Comparison of ENCODE assay signal across 12 mouse cellular contexts in the genomic region with DNA sequence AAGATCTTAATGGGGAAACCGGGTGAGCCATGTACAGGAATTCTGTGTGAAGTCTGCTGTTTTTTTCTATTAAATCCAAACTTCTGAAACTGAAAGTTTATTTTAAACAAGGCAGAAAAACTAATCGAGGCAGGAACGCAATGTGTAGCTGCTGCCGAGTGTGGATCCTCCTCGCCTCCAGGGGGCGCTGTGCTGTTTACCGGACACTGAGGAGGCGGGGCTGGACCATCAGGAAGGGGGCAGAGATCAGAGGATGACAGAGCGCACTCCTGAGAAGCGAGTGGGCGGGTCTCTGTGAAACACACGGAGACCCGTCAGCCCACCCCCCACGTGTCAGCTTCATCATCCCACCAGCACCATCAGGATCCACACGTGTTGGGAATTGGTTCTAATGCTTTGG. TPM values are rescaled to one million over a fixed set of nuclear protein-coding genes. Genes with fewer than 3 reads are reported as not detected.
A peak's percentile ranks its signal among the peaks of the same experiment; 100 is the strongest.
DNase-seq lines count a peak whose midpoint lies in the region; ATAC-seq and TF ChIP-seq lines count a peak whose summit lies in the region.
"Had no signal": no experiment of that assay in that cellular context is flagged by ENCODE, and none has a peak within 500 bp of the region (broad histone marks: within the 10 kb centered on the region; RNA-seq: fewer than 3 reads in every experiment).

No protein-coding gene starts in this region.

- no peaks in the 10 kb centered on the region for H3K36me3 ChIP-seq in kidney, postnatal 0 days (ENCODE audit: insufficient read depth, low read length)
- H3K36me3 ChIP-seq in testis, adult 2 months (ENCODE audit: control insufficient read depth, insufficient read depth, low read length) = no peaks in the 10 kb centered on the region
- H3K36me3 ChIP-seq: limb, embryonic 12.5 days; midbrain, embryonic 13.5 days had no signal

- no peak for DNase-seq in kidney, postnatal 0 days (ENCODE audit: low spot score)
- no peak for DNase-seq in kidney, adult 8-10 months
- peak; percentile 39 for DNase-seq in right cerebral cortex, postnatal 4 days
- DNase-seq in right cerebral cortex, postnatal 25 days = no peak
- DNase-seq in ZHBTc4 (ENCODE audit: low read depth, low spot score) = peak; percentile 93
- no peak for DNase-seq in gastrocnemius, postnatal 25 days
- DNase-seq in gastrocnemius, postnatal 10 days = no peak
- DNase-seq: heart, postnatal 14 days; thymus, postnatal 36 days had no signal

- H3K4me1 ChIP-seq in kidney, postnatal 0 days (replicated peaks; ENCODE audit: insufficient read depth, low read length) = 0 out of 2 replicates have a peak, but pooled peaks cover 8% of the 10 kb centered on the region
- peaks cover 5% of the 10 kb centered on the region; the same call in 1 of the 2 replicates for H3K4me1 ChIP-seq in testis, adult 2 months (ENCODE audit: control insufficient read depth, insufficient read depth, low read length)
- H3K4me1 ChIP-seq: midbrain, embryonic 13.5 days had no signal

- no peak overlapping the region for H3K4me2 ChIP-seq in kidney, postnatal 0 days (ENCODE audit: low read length)
- H3K4me2 ChIP-seq: limb, embryonic 12.5 days; midbrain, embryonic 13.5 days had no signal

- ATAC-seq in kidney, postnatal 0 days (replicated peaks; ENCODE audit: low FRiP score, low read depth) = no peak
- ATAC-seq: midbrain, embryonic 13.5 days had no signal

- H3K27me3 ChIP-seq in kidney, postnatal 0 days (ENCODE audit: insufficient read depth, low read length) = no peaks in the 10 kb centered on the region
- no peaks in the 10 kb centered on the region for H3K27me3 ChIP-seq in testis, adult 2 months (ENCODE audit: control insufficient read depth, insufficient read depth, low read length)
- H3K27me3 ChIP-seq: limb, embryonic 12.5 days; midbrain, embryonic 13.5 days had no signal

- H3K9ac ChIP-seq in kidney, postnatal 0 days (ENCODE audit: low read depth, low read length) = no peak overlapping the region
- H3K9ac ChIP-seq: limb, embryonic 12.5 days; midbrain, embryonic 13.5 days had no signal

- peak; percentile 38 for TF ChIP-seq POLR2A in testis, adult 2 months (IDR thresholded peaks at IDR 0.05; ENCODE audit: control insufficient read depth, low read depth, low read length)

- no peak overlapping the region for H3K4me3 ChIP-seq in kidney, postnatal 0 days (replicated peaks; ENCODE audit: low read depth, low read length)
- H3K4me3 ChIP-seq in testis, adult 2 months (ENCODE audit: control insufficient read depth, low read depth, low read length) = peak overlapping the region; percentile 72
- H3K4me3 ChIP-seq: limb, embryonic 12.5 days; midbrain, embryonic 13.5 days had no signal

- TF ChIP-seq CTCF in kidney, postnatal 0 days (IDR thresholded peaks at IDR 0.05; ENCODE audit: low read depth) = peak; percentile 51; the same call in 1 of the 2 replicates
- peak; percentile 97 for TF ChIP-seq CTCF in testis, adult 2 months (IDR thresholded peaks at IDR 0.05; ENCODE audit: control insufficient read depth, insufficient read depth, insufficient replicate concordance, low read depth, low read length)

- whole genome bisulfite sequencing in kidney, postnatal 0 days = 79% methylated on average over 15 of the region's 15 CpGs

- H3K27ac ChIP-seq in kidney, postnatal 0 days = no peak overlapping the region
- H3K27ac ChIP-seq in testis, adult 2 months (ENCODE audit: control insufficient read depth, insufficient read depth, low read depth, low read length) = no peak overlapping the region
- H3K27ac ChIP-seq: limb, embryonic 12.5 days; midbrain, embryonic 13.5 days had no signal

- no peaks in the 10 kb centered on the region for H3K9me3 ChIP-seq in kidney, postnatal 0 days (replicated peaks; ENCODE audit: low read length)
- H3K9me3 ChIP-seq: limb, embryonic 12.5 days had no signal

RNA-seq across cellular contexts. Expression of a gene that starts 58.0 kb away (rescaled TPM):
- polyA plus RNA-seq in kidney, postnatal 0 days (2015; fragmentation: Nextera tagmentation; extraction: Ambion mirVana) = 10.5 and 12.0 TPM in 2 replicates
- 0.58 and 0.88 TPM in 2 replicates for polyA plus RNA-seq in testis, adult 2 months (2012; rRNA removed)
- 10 to 100 TPM; 17.0 to 25.2 TPM for total RNA-seq in gastrocnemius, postnatal 25 days (2021)
- total RNA-seq in gastrocnemius, postnatal 10 days (2021) = 1 to 10 TPM; 5.5 to 5.8 TPM

Comparison
In these comparisons a context has a peak if more than half of its experiments do, and no peak if none do; other contexts are left out.
1. DNase-seq: peak in right cerebral cortex, postnatal 4 days (single experiment) and ZHBTc4 (single experiment); none in kidney, postnatal 0 days (single experiment), kidney, adult 8-10 months (0 of 2), right cerebral cortex, postnatal 25 days (single experiment), gastrocnemius, postnatal 25 days (single experiment) and gastrocnemius, postnatal 10 days (single experiment).